Mouse (Mus musculus) kidney, postnatal 0 days (tissue): ENCODE results near the gene Isyna1. TPM values are rescaled to one million over a fixed set of nuclear protein-coding genes. Genes with fewer than 3 reads are reported as not detected.
A peak's percentile ranks its signal among the peaks of the same experiment; 100 is the strongest.

ENCODE experiments used
- ATAC-seq: fragments of 200-750 bp; cut with Nextera tagmentation; replicated peaks from 2 replicates; pipeline ENCODE4 v1.8.0; 2017; ENCODE audit warnings: low read depth, moderate number of reproducible peaks, moderate TSS enrichment, moderate library complexity; ENCODE audit not compliant: low FRiP score
- DNase-seq: peaks from one replicate; pipeline ENCODE4 v3.0.0-alpha.2; 2016; ENCODE audit warnings: low spot score
- H3K27ac ChIP-seq: fragments of 300-500 bp; sonication (generic); 2 replicates; pipeline ENCODE4 v1.5.1; 2014; ENCODE audit warnings: mild to moderate bottlenecking
- H3K27me3 ChIP-seq: fragments of 300-500 bp; sonication (generic); 2 replicates; pipeline ENCODE4 v1.6.1; 2014; ENCODE audit warnings: low read length, mixed read lengths; ENCODE audit not compliant: insufficient read depth
- H3K36me3 ChIP-seq: fragments of 300-500 bp; sonication (generic); 2 replicates; pipeline ENCODE4 v1.6.1; 2014; ENCODE audit warnings: low read length, mixed read lengths; ENCODE audit not compliant: insufficient read depth
- H3K4me1 ChIP-seq: fragments of 300-500 bp; sonication (generic); replicated peaks from 2 replicates; pipeline ENCODE4 v1.6.1; 2014; ENCODE audit warnings: antibody characterized with exemption, low read length, mixed read lengths; ENCODE audit not compliant: insufficient read depth
- H3K4me2 ChIP-seq: fragments of 300-500 bp; sonication (generic); 2 replicates; pipeline ENCODE4 v1.6.1; 2014; ENCODE audit warnings: mild to moderate bottlenecking, low read length, moderate library complexity, mixed read lengths
- H3K4me3 ChIP-seq: fragments of 300-500 bp; sonication (generic); replicated peaks from 2 replicates; pipeline ENCODE4 v1.5.1; 2014; ENCODE audit warnings: low read depth, low read length
- H3K9ac ChIP-seq: fragments of 300-500 bp; sonication (generic); 2 replicates; pipeline ENCODE4 v1.6.1; 2014; ENCODE audit warnings: low read depth, low read length
- H3K9me3 ChIP-seq: fragments of 300-500 bp; sonication (generic); replicated peaks from 2 replicates; pipeline ENCODE4 v1.6.1; 2016; ENCODE audit warnings: low read length, inconsistent platforms, mixed read lengths
- CTCF ChIP-seq: IDR thresholded peaks from 2 replicates; pipeline ENCODE4 v1.5.1; 2016; ENCODE audit warnings: antibody characterized with exemption, low read depth, mild to moderate bottlenecking, moderate library complexity
- WGBS: fragments of 180-500 bp; shearing (Covaris S2); extraction: QIAGEN DNeasy Blood & Tissue Kit; methylation state at CpG from one replicate; pipeline ENCODE4 v1.1.7; 2014; 5-methylcytosine and 5-hydroxymethylcytosine counted together
- polyA plus RNA-seq: library from polyadenylated mRNA; unstranded; fragments of >200 nt; fragmentation: Nextera tagmentation; extraction: Ambion mirVana; gene quantifications from 2 replicates; pipeline ENCODE4 v1.2.1, GENCODE M21; 2015

Gene Isyna1
- polyA plus RNA-seq, 1 experiment from 2014 or later, result 166 TPM

- no peaks in the 10 kb centered on the region for H3K27me3 ChIP-seq
- no peaks in the 10 kb centered on the region for H3K36me3 ChIP-seq
- no peak overlapping the region for H3K4me3 ChIP-seq
- WGBS, result 43% methylated on average over 4 of the region's 4 CpGs
- peak overlapping the region; percentile 76 for H3K27ac ChIP-seq
- H3K9ac ChIP-seq, result no peak overlapping the region
- TF ChIP-seq CTCF, result no peak
- H3K4me2 ChIP-seq, result no peak overlapping the region
- DNase-seq (peak; percentile 53), ATAC-seq (no peak)
- no peaks in the 10 kb centered on the region for H3K9me3 ChIP-seq
- H3K4me1 ChIP-seq, result peaks cover 33% of the 10 kb centered on the region
These were observed 32.8 kb upstream of the Isyna1 start for GRCm38 (mm10) chr8:70561357-70561756.

DNA sequence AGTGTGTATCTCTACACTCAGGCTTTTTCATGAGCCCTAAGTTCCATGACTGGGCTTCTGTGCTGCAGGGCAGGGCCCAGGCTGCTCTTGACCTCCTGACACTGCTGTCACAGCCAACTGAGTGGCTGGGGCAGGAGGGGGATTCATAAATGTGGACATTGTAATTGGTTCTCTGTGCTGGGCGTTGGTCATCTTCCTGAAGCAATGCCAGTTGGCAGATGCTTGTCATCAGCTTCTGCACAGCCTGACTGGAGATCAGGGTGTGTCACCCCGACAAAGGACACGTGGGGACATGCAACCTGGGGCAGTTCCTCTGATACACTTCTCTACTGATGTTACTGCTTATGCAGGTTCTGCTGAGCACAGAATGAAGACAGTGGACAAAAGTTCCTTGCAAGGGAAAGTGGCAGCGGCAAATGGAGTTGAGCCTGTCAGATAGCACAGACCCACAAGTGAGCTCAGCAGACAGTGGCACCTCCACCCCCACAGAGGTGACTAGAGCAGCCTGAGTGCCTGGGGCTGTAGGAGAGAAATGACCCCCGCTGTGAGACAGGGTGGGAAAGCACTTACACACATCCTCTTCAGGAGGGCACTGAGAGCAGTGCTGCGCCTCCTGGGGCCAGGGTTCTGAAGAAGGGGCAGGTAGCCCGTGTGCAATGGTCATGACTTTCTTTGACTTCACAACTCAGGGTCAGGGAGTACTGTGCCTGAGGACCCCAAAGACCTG is 32.2 kb upstream of the Isyna1 start:
- Histone ChIP-seq H3K4me1 (peaks cover 33% of the 10 kb centered on the region), H3K36me3 (no peaks in the 10 kb centered on the region)

GRCm38 (mm10) chr8:70562802-70563201 is 31.4 kb upstream of the Isyna1 start:
- H3K27me3 ChIP-seq, result no peaks in the 10 kb centered on the region
- 84% methylated on average over 3 of the region's 3 CpGs for whole genome bisulfite sequencing
- peaks cover 33% of the 10 kb centered on the region for H3K4me1 ChIP-seq
- no peak for ATAC-seq
- H3K27ac ChIP-seq, result no peak overlapping the region
- no peaks in the 10 kb centered on the region for H3K36me3 ChIP-seq
- TF ChIP-seq CTCF, result no peak
- no peak for DNase-seq
- no peak overlapping the region for H3K4me3 ChIP-seq
- H3K9me3 ChIP-seq, result no peaks in the 10 kb centered on the region
- H3K9ac ChIP-seq, result no peak overlapping the region
- H3K4me2 ChIP-seq, result no peak overlapping the region

More for the DNA sequence above, 32.2 kb upstream of the Isyna1 start:
- no peak for TF ChIP-seq CTCF
- no peaks in the 10 kb centered on the region for H3K27me3 ChIP-seq
- DNase-seq (no peak), ATAC-seq (no peak)
- WGBS, result 63% methylated on average over 7 of the region's 7 CpGs
- H3K4me2 ChIP-seq, result no peak overlapping the region
- no peak overlapping the region for H3K4me3 ChIP-seq
- no peak overlapping the region for H3K9ac ChIP-seq
- no peak overlapping the region for H3K27ac ChIP-seq
- H3K9me3 ChIP-seq, result no peaks in the 10 kb centered on the region

DNA sequence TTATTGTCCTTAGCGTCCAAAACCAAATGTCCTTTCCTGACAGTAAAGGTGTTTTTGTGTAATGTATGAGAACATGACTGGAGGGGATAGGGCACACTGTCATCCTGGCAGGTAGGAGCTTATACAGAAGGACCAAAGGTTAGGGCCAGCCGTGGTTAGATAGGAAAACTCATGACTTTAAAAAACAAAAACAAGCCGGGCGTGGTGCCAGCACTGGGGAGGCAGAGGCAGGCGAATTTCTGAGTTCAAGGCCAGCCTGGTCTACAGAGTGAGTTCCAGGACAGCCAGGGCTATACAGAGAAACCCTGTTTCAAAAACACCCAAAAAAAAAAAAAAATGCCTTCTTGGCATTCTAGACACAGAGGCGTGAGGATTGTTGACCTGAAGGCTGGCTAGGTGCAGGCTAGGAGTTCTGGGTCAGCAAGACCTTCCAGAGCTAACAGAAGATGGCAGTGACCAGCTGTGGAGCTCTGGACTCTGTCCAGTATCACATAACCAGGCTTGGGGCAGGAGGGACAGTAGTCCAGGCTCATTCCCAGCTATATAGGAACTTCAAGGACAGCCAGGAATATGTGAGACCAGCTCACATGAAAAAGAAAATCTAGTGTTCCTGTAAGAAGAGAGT is 30.3 kb upstream of the Isyna1 start:
- TF ChIP-seq CTCF, result no peak
- 82% methylated on average over 6 of the region's 6 CpGs for WGBS
- Histone ChIP-seq H3K9ac (no peak overlapping the region), H3K4me3 (no peak overlapping the region), H3K27ac (no peak overlapping the region), H3K4me1 (peaks cover 33% of the 10 kb centered on the region), H3K9me3 (no peaks in the 10 kb centered on the region), H3K27me3 (no peaks in the 10 kb centered on the region), H3K36me3 (no peaks in the 10 kb centered on the region), H3K4me2 (no peak overlapping the region)
- ATAC-seq (no peak), DNase-seq (no peak)

DNA sequence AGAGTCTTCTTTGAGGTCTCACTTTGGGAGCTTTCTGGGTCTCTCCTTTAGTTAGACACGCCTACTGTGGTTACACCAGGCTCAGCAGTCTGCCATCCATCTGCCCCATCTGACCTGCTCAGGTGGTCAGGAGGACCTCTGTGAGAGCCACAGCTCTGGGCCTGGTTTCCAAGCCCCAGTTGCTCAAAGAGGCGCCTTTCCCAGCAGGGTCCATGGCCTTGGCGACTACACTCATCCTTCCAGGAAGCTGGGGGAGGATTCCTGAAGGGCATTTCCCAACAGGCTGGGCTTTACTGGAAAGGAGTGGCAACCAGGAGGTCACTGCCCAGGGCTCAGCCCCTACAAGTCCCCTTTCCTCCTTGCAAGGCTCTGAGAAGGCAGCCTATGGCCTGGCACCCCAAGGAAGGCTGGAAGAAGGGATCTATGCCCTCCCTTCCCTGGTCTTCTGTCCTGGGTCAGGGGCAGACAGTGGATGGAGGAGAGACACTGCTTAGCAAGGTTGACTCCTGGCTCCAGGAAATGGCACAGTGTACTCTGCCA is 29.4 kb upstream of the Isyna1 start:
- Histone ChIP-seq H3K4me1 (peaks cover 33% of the 10 kb centered on the region), H3K4me2 (no peak overlapping the region), H3K27ac (0 out of 2 replicates have a peak overlapping the region, but pooled peaks have one; percentile 8), H3K9ac (0 out of 2 replicates have a peak overlapping the region, but pooled peaks have one; percentile 4), H3K36me3 (no peaks in the 10 kb centered on the region), H3K4me3 (no peak overlapping the region), H3K9me3 (no peaks in the 10 kb centered on the region), H3K27me3 (no peaks in the 10 kb centered on the region)
- TF ChIP-seq CTCF, result no peak
- 54% methylated on average over 3 of the region's 3 CpGs for WGBS
- DNase-seq, result no peak
- ATAC-seq, result no peak

GRCm38 (mm10) chr8:70565561-70565960 is 28.6 kb upstream of the Isyna1 start:
- Histone ChIP-seq H3K4me1 (peaks cover 28% of the 10 kb centered on the region), H3K27me3 (no peaks in the 10 kb centered on the region), H3K4me2 (no peak overlapping the region), H3K27ac (no peak overlapping the region), H3K4me3 (no peak overlapping the region), H3K9me3 (no peaks in the 10 kb centered on the region), H3K9ac (no peak overlapping the region), H3K36me3 (no peaks in the 10 kb centered on the region)
- DNase-seq, result no peak
- ATAC-seq, result no peak
- no peak for TF ChIP-seq CTCF
- WGBS, result 51% methylated on average over 3 of the region's 3 CpGs
